Mouse (Mus musculus): ENCODE measurements around the gene Akap8. TPM values are rescaled to one million over a fixed set of nuclear protein-coding genes. Genes with fewer than 3 reads are reported as not detected.

Akap8 gene
- 114 and 133 TPM in 2 replicates for polyA plus RNA-seq (2016; fragmentation: Nextera tagmentation; extraction: Ambion mirVana)

- under 1% methylated on average over 83 of the region's 83 CpGs for WGBS
- H3K36me3 ChIP-seq = peaks cover 55% of the 10 kb centered on the region
Measured at GRCm38 (mm10) chr17:32320597-32321389, at the start of gene Akap8. Gene Akap8, minus strand, starts transcription at chr17:32321238.

GRCm38 (mm10) chr17:32368991-32369578, 48.0 kb upstream of the Akap8 start:
- Histone ChIP-seq H3K27ac (peak overlapping the region; percentile 50), H3K9me3 (no peaks in the 10 kb centered on the region), H3K4me1 (replicated peaks) (peaks cover 24% of the 10 kb centered on the region), H3K27me3 (ENCODE audit: insufficient read depth, poor library complexity, severe bottlenecking) (no peaks in the 10 kb centered on the region), H3K36me3 (peaks cover 4% of the 10 kb centered on the region; the same call in 1 of the 2 replicates), H3K4me3 (peak overlapping the region; percentile 40)
- 13% methylated on average over 14 of the region's 17 CpGs for WGBS
- no peak for DNase-seq (ENCODE audit: low spot score)

More at GRCm38 (mm10) chr17:32320597-32321389, at the start of gene Akap8:
- DNase-seq (ENCODE audit: low spot score) = peak; percentile 99
- Histone ChIP-seq H3K9me3 (no peaks in the 10 kb centered on the region), H3K4me1 (replicated peaks) (peaks cover 29% of the 10 kb centered on the region), H3K4me3 (peak within 1 kb of the TSS; percentile 94), H3K27me3 (ENCODE audit: insufficient read depth, poor library complexity, severe bottlenecking) (no peaks in the 10 kb centered on the region), H3K27ac (peak within 1 kb of the TSS; percentile 95)

- Histone ChIP-seq H3K36me3 (peaks cover 7% of the 10 kb centered on the region), H3K4me3 (no peak overlapping the region), H3K4me1 (replicated peaks) (peaks cover 32% of the 10 kb centered on the region), H3K27ac (no peak overlapping the region), H3K27me3 (ENCODE audit: insufficient read depth, poor library complexity, severe bottlenecking) (no peaks in the 10 kb centered on the region), H3K9me3 (no peaks in the 10 kb centered on the region)
- 88% methylated on average over 11 of the region's 11 CpGs for WGBS
- DNase-seq (ENCODE audit: low spot score) = no peak
Measured at GRCm38 (mm10) chr17:32367706-32368105, 46.7 kb upstream of the Akap8 start.

- no peak overlapping the region for H3K27ac ChIP-seq
- peak overlapping the region; percentile 99; the same call in 1 of the 2 replicates for H3K4me3 ChIP-seq
- H3K4me1 ChIP-seq (replicated peaks) = peaks cover 47% of the 10 kb centered on the region
- H3K9me3 ChIP-seq = no peaks in the 10 kb centered on the region
- WGBS = 84% methylated on average over 1 of the region's 1 CpGs
- H3K36me3 ChIP-seq = peaks cover 32% of the 10 kb centered on the region
- H3K27me3 ChIP-seq (ENCODE audit: insufficient read depth, poor library complexity, severe bottlenecking) = no peaks in the 10 kb centered on the region
- no peak for DNase-seq (ENCODE audit: low spot score)
Measured at GRCm38 (mm10) chr17:32365296-32365695, 44.3 kb upstream of the Akap8 start.

GRCm38 (mm10) chr17:32364850-32365249, 43.8 kb upstream of the Akap8 start:
- Histone ChIP-seq H3K36me3 (peaks cover 36% of the 10 kb centered on the region), H3K9me3 (no peaks in the 10 kb centered on the region), H3K27ac (peak overlapping the region; percentile 98), H3K4me3 (peak overlapping the region; percentile 99), H3K4me1 (replicated peaks) (peaks cover 47% of the 10 kb centered on the region), H3K27me3 (ENCODE audit: insufficient read depth, poor library complexity, severe bottlenecking) (no peaks in the 10 kb centered on the region)
- no peak for DNase-seq (ENCODE audit: low spot score)
- 63% methylated on average over 5 of the region's 5 CpGs for WGBS

GRCm38 (mm10) chr17:32364331-32364730, 43.3 kb upstream of the Akap8 start:
- H3K4me3 ChIP-seq = peak overlapping the region; percentile 99
- DNase-seq (ENCODE audit: low spot score) = peak; percentile 92
- no peaks in the 10 kb centered on the region for H3K9me3 ChIP-seq
- peaks cover 47% of the 10 kb centered on the region for H3K4me1 ChIP-seq (replicated peaks)
- H3K27me3 ChIP-seq (ENCODE audit: insufficient read depth, poor library complexity, severe bottlenecking) = no peaks in the 10 kb centered on the region
- peaks cover 41% of the 10 kb centered on the region for H3K36me3 ChIP-seq
- under 1% methylated on average over 37 of the region's 47 CpGs for WGBS
- H3K27ac ChIP-seq = peak overlapping the region; percentile 98

- WGBS = under 1% methylated on average over 33 of the region's 50 CpGs
- Histone ChIP-seq H3K27me3 (ENCODE audit: insufficient read depth, poor library complexity, severe bottlenecking) (no peaks in the 10 kb centered on the region), H3K36me3 (peaks cover 46% of the 10 kb centered on the region), H3K27ac (peak overlapping the region; percentile 98), H3K4me3 (peak overlapping the region; percentile 99), H3K4me1 (replicated peaks) (peaks cover 42% of the 10 kb centered on the region), H3K9me3 (no peaks in the 10 kb centered on the region)
- no peak for DNase-seq (ENCODE audit: low spot score)
Measured at GRCm38 (mm10) chr17:32363821-32364301, 42.8 kb upstream of the Akap8 start.

- H3K27me3 ChIP-seq (ENCODE audit: insufficient read depth, poor library complexity, severe bottlenecking) = no peaks in the 10 kb centered on the region
- H3K36me3 ChIP-seq = peaks cover 56% of the 10 kb centered on the region
- 86% methylated on average over 4 of the region's 4 CpGs for WGBS
Measured at GRCm38 (mm10) chr17:32362686-32363085, 41.6 kb upstream of the Akap8 start.

GRCm38 (mm10) chr17:32359928-32360327, 38.9 kb upstream of the Akap8 start:
- Histone ChIP-seq H3K27me3 (ENCODE audit: insufficient read depth, poor library complexity, severe bottlenecking) (no peaks in the 10 kb centered on the region), H3K4me3 (no peak overlapping the region), H3K9me3 (no peaks in the 10 kb centered on the region), H3K36me3 (peaks cover 81% of the 10 kb centered on the region), H3K4me1 (replicated peaks) (peaks cover 30% of the 10 kb centered on the region), H3K27ac (0 out of 2 replicates have a peak overlapping the region, but pooled peaks have one; percentile 12)
- WGBS = 88% methylated on average over 18 of the region's 18 CpGs
- DNase-seq (ENCODE audit: low spot score) = no peak

More at GRCm38 (mm10) chr17:32362686-32363085, 41.6 kb upstream of the Akap8 start:
- DNase-seq (ENCODE audit: low spot score) = no peak
- Histone ChIP-seq H3K27ac (peak overlapping the region; percentile 41; the same call in 1 of the 2 replicates), H3K9me3 (no peaks in the 10 kb centered on the region), H3K4me1 (replicated peaks) (peaks cover 35% of the 10 kb centered on the region), H3K4me3 (peak overlapping the region; percentile 99)

- Histone ChIP-seq H3K36me3 (peaks cover 91% of the 10 kb centered on the region), H3K27me3 (ENCODE audit: insufficient read depth, poor library complexity, severe bottlenecking) (no peaks in the 10 kb centered on the region), H3K4me1 (replicated peaks) (peaks cover 30% of the 10 kb centered on the region), H3K4me3 (no peak overlapping the region), H3K9me3 (no peaks in the 10 kb centered on the region), H3K27ac (no peak overlapping the region)
- 96% methylated on average over 6 of the region's 6 CpGs for WGBS
- DNase-seq (ENCODE audit: low spot score) = no peak
Measured at GRCm38 (mm10) chr17:32358943-32359340, 37.9 kb upstream of the Akap8 start.

GRCm38 (mm10) chr17:32358192-32358942, 37.3 kb upstream of the Akap8 start:
- H3K9me3 ChIP-seq = no peaks in the 10 kb centered on the region
- H3K27me3 ChIP-seq (ENCODE audit: insufficient read depth, poor library complexity, severe bottlenecking) = no peaks in the 10 kb centered on the region
- H3K4me1 ChIP-seq (replicated peaks) = peaks cover 28% of the 10 kb centered on the region
- DNase-seq (ENCODE audit: low spot score) = no peak
- H3K27ac ChIP-seq = no peak overlapping the region
- H3K4me3 ChIP-seq = no peak overlapping the region
- H3K36me3 ChIP-seq = peaks cover 97% of the 10 kb centered on the region
- WGBS = 95% methylated on average over 7 of the region's 7 CpGs
